Mouse (Mus musculus) olfactory bulb, adult 2 months (tissue): Measurements from ENCODE around the gene Nmnat2.

Experiments
- CTCF ChIP-seq: fragments of 200-500 bp; IDR thresholded peaks from 2 replicates; pipeline ENCODE4 v1.5.1; 2012; ENCODE audit warnings: low read depth, mild to moderate bottlenecking, low read length, moderate library complexity; ENCODE audit not compliant: insufficient read depth
- POLR2A ChIP-seq: fragments of 200-500 bp; IDR thresholded peaks from 2 replicates; pipeline ENCODE4 v1.6.1; 2012; ENCODE audit warnings: mild to moderate bottlenecking, low read depth, low read length, moderate library complexity; ENCODE audit not compliant: insufficient read depth

DNA sequence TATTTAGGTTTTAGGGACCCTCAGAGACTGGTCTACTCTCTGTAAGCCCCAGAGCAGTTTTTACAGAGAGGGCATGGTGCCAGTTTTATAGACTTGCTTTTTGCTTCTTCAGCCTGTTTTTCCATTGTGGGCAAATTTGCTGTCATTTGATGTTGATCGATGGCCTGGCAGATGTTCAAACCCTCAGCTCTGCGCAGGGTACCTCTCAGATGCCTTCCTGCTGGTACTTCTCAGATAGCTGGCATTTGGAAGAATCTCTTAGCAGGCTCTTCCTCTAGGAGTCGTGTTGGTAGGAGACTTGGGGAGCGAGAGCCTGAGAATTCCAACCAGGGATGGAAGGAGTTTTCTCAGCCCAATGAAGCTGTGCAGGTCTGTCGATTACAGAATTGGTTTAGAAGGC, 51.3 kb downstream of the Nmnat2 start:
- TF ChIP-seq CTCF, result no peak
- no peak for TF ChIP-seq POLR2A
